ENCODE assay signal across 9 mouse cellular contexts in genomic region chr4:45478178-45478577, GRCm38 (mm10). TPM values are rescaled to one million over a fixed set of nuclear protein-coding genes. Genes with fewer than 3 reads are reported as not detected.
DNase-seq lines count a peak whose midpoint lies in the region; ATAC-seq lines count a peak whose summit lies in the region.
"Had no signal": no experiment of that assay in that cellular context is flagged by ENCODE, and none has a peak within 500 bp of the region (broad histone marks: within the 10 kb centered on the region; RNA-seq: fewer than 3 reads in every experiment).

No protein-coding gene starts in this region.

- peak overlapping the region; percentile 21; the same call in 1 of the 2 replicates for H3K9ac ChIP-seq in intestine, embryonic 16.5 days (ENCODE audit: low read depth, low read length)
- H3K9ac ChIP-seq in stomach, embryonic 16.5 days (ENCODE audit: low read length): peak overlapping the region; percentile 32
- H3K9ac ChIP-seq: midbrain, embryonic 12.5 days had no signal

- no peak overlapping the region for H3K4me3 ChIP-seq in intestine, embryonic 16.5 days (ENCODE audit: low read length)
- no peak overlapping the region for H3K4me3 ChIP-seq in stomach, embryonic 16.5 days (replicated peaks; ENCODE audit: low read length)
- H3K4me3 ChIP-seq: midbrain, embryonic 12.5 days had no signal

- no peaks in the 10 kb centered on the region for H3K27me3 ChIP-seq in intestine, embryonic 16.5 days (replicated peaks; ENCODE audit: control insufficient read depth, insufficient read depth, low read length)
- H3K27me3 ChIP-seq in stomach, embryonic 16.5 days (ENCODE audit: control insufficient read depth, insufficient read depth, low read length): no peaks in the 10 kb centered on the region
- H3K27me3 ChIP-seq: midbrain, embryonic 12.5 days had no signal

- H3K4me1 ChIP-seq in intestine, embryonic 16.5 days (ENCODE audit: control insufficient read depth, insufficient read depth, low read length): peaks cover 58% of the 10 kb centered on the region
- H3K4me1 ChIP-seq in stomach, embryonic 16.5 days (ENCODE audit: control insufficient read depth, insufficient read depth, low read length): peaks cover 63% of the 10 kb centered on the region

- H3K9me3 ChIP-seq in intestine, embryonic 16.5 days (ENCODE audit: control insufficient read depth, low read length): no peaks in the 10 kb centered on the region
- H3K9me3 ChIP-seq in stomach, embryonic 16.5 days (replicated peaks; ENCODE audit: control insufficient read depth, low read length): no peaks in the 10 kb centered on the region
- H3K9me3 ChIP-seq: midbrain, embryonic 12.5 days had no signal

- H3K27ac ChIP-seq in intestine, embryonic 16.5 days (ENCODE audit: low read length): peak overlapping the region; percentile 46
- peak overlapping the region; percentile 11; the same call in 1 of the 2 replicates for H3K27ac ChIP-seq in stomach, embryonic 16.5 days (ENCODE audit: low read length)
- H3K27ac ChIP-seq: midbrain, embryonic 12.5 days had no signal

- H3K4me2 ChIP-seq in intestine, embryonic 16.5 days (ENCODE audit: low read depth, low read length): no peak overlapping the region
- no peak overlapping the region for H3K4me2 ChIP-seq in stomach, embryonic 16.5 days (ENCODE audit: low read depth, low read length)
- H3K4me2 ChIP-seq: midbrain, embryonic 12.5 days had no signal

- WGBS in intestine, embryonic 16.5 days: 43% methylated on average over 7 of the region's 7 CpGs
- 56% methylated on average over 7 of the region's 7 CpGs for WGBS in stomach, embryonic 16.5 days

- no peak for ATAC-seq in cerebellum, adult (ENCODE audit: insufficient number of reproducible peaks, low FRiP score, low TSS enrichment)
- no peak for ATAC-seq in intestine, embryonic 16.5 days
- ATAC-seq in stomach, embryonic 16.5 days (ENCODE audit: insufficient read depth, low FRiP score): 0 out of 2 replicates have a peak, but pooled peaks have one; percentile 7

- DNase-seq in cerebellum, adult 11-12 months: peak; percentile 27
- DNase-seq in right cerebral cortex, adult 18-20 months: peak; percentile 41
- DNase-seq in right cerebral cortex, postnatal 25 days: no peak
- DNase-seq in thymus, postnatal 4 days: no peak
- no peak for DNase-seq in natural killer cell, adult 2 months (ENCODE audit: low spot score in 2 of 2)

- H3K36me3 ChIP-seq in intestine, embryonic 16.5 days (ENCODE audit: control insufficient read depth, insufficient read depth, low read length): no peaks in the 10 kb centered on the region
- H3K36me3 ChIP-seq in stomach, embryonic 16.5 days (ENCODE audit: control insufficient read depth, insufficient read depth, low read length): no peaks in the 10 kb centered on the region
- H3K36me3 ChIP-seq: midbrain, embryonic 12.5 days had no signal

RNA-seq across cellular contexts. Expression of gene Shb, which starts 54.1 kb away (rescaled TPM):
- polyA plus RNA-seq in intestine, embryonic 16.5 days (2015; fragmentation: Nextera tagmentation; extraction: Ambion mirVana): 1.5 and 2.7 TPM in 2 replicates
- polyA plus RNA-seq in stomach, embryonic 16.5 days (2015; fragmentation: Nextera tagmentation; extraction: Ambion mirVana): 2.1 and 2.7 TPM in 2 replicates

Comparison
In these comparisons a context has a peak if more than half of its experiments do, and no peak if none do; other contexts are left out.
1. DNase-seq: peak in cerebellum, adult 11-12 months (single experiment) and right cerebral cortex, adult 18-20 months (single experiment); none in right cerebral cortex, postnatal 25 days (single experiment), thymus, postnatal 4 days (single experiment) and natural killer cell, adult 2 months (0 of 2).